Mouse (Mus musculus): Measurements from ENCODE around the gene Nupr1l.

DNA sequence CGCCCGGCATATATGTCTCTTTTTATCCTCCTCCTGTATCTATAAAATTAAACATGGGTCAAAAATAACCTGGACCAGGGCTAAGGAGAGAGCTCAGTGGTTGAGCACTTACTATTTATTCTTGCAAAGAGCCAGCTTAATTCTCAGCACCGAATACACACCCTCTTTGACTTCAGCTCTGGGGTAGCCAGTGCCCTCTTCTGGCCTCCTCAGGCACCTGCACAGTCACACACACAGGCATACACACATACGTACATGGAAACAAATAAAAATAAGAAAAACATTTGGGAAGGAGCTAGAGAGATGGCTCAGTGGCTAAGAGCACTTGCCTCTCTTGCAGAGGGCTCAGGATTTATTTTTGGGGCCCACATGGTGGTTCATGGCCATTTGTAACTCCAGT, 13.6 kb downstream of the Nupr1l start:
- TF ChIP-seq CTCF (IDR thresholded peaks at IDR 0.05; ENCODE audit: control insufficient read depth, insufficient read depth, insufficient replicate concordance, low read depth, low read length): no peak
- no peak for TF ChIP-seq POLR2A (IDR thresholded peaks at IDR 0.05; ENCODE audit: control insufficient read depth, low read depth, low read length)

Data from testis, adult 2 months (tissue).